Mouse (Mus musculus): ENCODE data around the gene Aipl1.

GRCm38 (mm10) chr11:72005547-72005946 is 31.8 kb downstream of the Aipl1 start:
- no peak for TF ChIP-seq POLR2A (IDR thresholded peaks at IDR 0.05; ENCODE audit: low read depth, low read length)
- no peak for TF ChIP-seq E2F4 (IDR thresholded peaks at IDR 0.05; ENCODE audit: insufficient replicate concordance, low read depth, low read length)
- TF ChIP-seq CTCF (conservative IDR thresholded peaks at IDR 0.05 in 1 of 2, IDR thresholded peaks at IDR 0.05 in 1 of 2; ENCODE audit: low read depth in 2 of 2, low read length in 2 of 2), result no peak
- no peak for TF ChIP-seq MAZ (IDR thresholded peaks at IDR 0.05; ENCODE audit: low read depth, low read length)
- TF ChIP-seq KAT2A (IDR thresholded peaks at IDR 0.05; ENCODE audit: insufficient replicate concordance, low read length), result no peak
- no peak for TF ChIP-seq EP300 (IDR thresholded peaks at IDR 0.05; ENCODE audit: low read length)
- TF ChIP-seq SIN3A (IDR thresholded peaks at IDR 0.05; ENCODE audit: low read length), result no peak

All from CH12.LX (cell line).